Mouse (Mus musculus): ENCODE measurements at regions not wholly inside any gene's neighbourhood (a gene's known extent, or its start where the extent isn't known, plus 50 kb on each side); places are given as distances from the start of the nearest gene placed in this dataset.

GRCm38 (mm10) chr1:127028872-127029497 is 175.8 kb upstream of the Mgat5 start:
- no peak for TF ChIP-seq CTCF (conservative IDR thresholded peaks at IDR 0.05; ENCODE audit: insufficient read depth, insufficient read length, low read depth, low read length)
- TF ChIP-seq POLR2A (IDR thresholded peaks at IDR 0.05; ENCODE audit: low read depth, low read length) = no peak

Measured in kidney, adult 2 months (tissue).